Mouse (Mus musculus): ENCODE measurements around the gene Agps.
A peak's percentile ranks its signal among the peaks of the same experiment; 100 is the strongest.

The Agps gene

GRCm38 (mm10) chr2:75828931-75829610, 2.9 kb upstream of the Agps start:
- no peak for DNase-seq (ENCODE audit: low spot score)

DNA sequence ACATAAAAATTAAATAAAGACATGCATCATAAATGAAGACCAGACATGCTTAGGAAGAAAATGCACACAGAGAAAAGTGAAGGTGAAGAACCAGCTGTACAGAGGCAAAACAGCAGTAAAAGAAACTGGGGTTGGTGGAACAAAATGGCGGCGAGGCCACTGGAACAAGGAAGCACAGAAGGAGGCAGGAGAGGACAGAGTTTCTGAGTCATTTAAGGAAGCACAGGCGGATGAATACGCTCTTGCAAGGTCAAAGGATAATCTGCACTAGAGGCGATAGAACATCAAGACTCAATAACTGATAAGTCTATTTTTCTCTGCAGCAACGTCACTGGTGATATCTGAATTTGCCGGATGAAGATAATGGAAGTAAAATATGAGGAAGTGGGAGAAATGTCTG, 1.7 kb upstream of the Agps start:
- no peak for DNase-seq (ENCODE audit: low spot score)

DNA sequence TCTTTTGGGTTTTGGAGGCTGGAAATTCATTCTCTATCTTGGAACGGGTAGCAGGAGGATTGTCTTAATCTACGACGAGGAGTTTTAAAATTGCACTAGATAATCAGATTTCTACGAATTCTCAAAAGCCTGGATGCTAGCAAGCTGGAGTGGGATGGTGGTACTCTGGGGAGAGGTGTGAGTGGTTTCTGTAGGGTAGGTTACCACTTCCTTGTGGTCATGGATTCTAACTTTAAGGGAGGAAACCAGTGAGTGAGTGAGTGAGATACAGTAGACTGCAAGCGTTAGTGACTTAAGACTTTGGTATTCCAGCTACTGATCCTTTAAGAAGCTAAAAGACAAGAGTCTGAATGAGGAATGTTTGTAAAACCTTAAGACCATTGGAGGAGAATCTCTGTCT, 804 bp downstream of the Agps start:
- DNase-seq (ENCODE audit: low spot score), result no peak

DNA sequence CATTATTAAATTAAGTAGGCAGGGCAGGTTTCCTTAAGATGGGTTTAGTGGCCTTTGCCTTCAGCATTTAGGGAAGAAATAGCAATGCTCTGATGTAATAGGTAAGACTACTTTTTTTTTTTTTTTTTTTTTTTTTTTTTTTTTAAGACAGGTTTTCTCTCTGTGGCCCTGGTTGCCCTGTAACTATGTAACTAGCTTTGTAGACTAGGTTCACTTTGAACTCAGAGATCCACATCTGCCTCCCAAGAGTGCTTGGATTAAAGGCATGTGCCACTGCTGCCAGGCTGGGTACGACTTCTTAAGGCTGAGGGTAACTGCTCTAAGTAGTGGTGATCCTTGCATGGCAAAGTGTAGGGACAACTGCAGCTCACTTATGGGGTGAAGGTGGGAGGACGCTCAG, 2.5 kb downstream of the Agps start:
- DNase-seq (ENCODE audit: low spot score), result no peak

DNA sequence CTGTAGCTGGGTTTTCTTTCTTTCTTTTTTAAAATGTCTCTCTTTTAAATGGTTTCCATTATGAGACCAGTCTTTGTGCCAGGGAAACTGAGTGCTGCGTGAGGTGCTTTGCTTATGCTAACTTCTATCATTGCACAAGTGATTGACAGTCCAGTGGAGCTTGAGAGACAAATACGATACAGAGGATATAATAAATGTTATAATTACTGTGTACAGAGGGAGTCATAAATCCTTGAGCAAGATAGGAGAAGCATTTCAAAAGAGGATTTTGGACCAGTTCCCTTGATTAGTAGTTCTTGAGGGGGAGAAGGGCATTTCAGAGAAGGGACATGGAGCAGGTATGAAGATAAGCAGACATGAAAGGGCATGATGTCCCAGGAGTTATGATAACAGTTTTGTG, 10.3 kb downstream of the Agps start:
- no peak for DNase-seq (ENCODE audit: low spot score)

GRCm38 (mm10) chr2:75847708-75848107, 15.7 kb downstream of the Agps start:
- no peak for DNase-seq (ENCODE audit: low spot score)

DNA sequence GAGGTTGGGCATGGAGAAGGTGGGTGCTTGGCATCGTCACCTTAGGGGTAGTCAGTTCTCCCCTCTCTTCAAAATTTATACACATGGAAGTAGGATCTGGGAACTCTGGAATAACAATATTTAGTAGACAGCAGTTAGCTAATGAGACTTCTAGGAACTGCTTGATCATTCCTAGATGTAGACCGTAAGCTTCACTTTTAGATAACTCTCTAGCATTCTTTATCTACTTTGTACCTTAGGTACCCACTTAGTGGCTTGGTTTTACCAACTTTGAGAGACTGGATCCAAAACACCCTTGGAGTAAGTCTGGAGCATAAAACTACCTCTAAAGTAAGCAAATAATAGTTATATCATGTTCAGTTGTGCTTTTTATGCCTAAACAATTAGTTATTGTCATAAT, 20.5 kb downstream of the Agps start:
- no peak for DNase-seq (ENCODE audit: low spot score)

DNA sequence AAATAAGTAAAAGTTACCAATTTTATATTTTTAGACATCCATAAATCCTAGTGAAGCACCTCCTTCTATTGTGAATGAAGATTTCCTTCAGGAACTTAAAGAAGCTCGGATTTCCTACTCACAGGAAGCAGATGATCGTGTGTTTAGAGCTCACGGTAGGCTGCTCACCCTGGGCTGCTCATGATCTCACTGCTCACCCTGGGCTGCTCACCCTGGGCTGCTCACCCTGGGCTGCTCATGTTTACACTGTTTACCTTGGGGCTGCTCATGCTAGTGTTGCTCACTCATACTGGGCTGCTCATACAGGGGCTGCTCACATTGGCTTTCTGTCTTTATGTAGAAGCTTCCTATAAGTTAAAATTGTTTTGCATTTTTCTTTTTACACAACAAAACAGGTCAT, 22.2 kb downstream of the Agps start:
- no peak for DNase-seq (ENCODE audit: low spot score)

DNA sequence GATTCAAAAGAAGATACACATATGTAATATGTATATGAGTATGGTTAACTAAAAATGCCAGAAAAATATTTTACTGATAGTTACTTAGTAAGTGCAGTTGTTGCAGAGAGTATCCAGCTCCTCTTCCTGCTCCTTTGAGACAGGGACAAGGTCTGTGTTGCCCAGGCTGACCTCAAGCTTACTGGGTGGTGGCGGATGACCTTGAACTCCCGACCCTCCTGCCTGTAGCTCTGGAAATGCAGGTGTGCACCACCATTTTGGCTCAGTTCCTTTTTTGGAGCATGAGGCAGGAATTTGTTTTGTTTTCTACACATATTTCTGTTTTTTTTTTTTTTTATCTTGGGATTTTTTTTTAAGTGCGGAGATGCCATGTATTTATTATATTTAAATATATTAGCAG, 29.1 kb downstream of the Agps start:
- DNase-seq (ENCODE audit: low spot score), result no peak

DNA sequence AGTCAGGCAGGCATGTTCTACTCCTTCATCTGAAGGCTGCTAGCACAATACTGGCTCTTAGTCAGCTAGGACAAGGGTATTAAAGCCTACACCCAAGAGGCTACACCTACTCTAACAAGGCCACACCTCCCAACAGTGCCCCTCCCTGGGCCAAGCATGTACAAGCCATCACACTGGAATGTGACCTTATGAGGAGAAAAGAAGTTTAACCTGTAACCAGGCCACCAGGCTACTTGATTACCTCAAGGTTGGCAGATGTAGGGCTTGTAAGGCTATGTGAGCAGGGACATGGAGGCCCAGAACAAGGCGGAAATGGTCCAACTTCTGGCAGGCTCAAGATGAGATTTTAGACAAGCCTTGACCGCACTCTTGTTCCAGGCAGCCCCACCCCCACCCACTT, 37.6 kb downstream of the Agps start:
- no peak for DNase-seq (ENCODE audit: low spot score)

- no peak for DNase-seq (ENCODE audit: low spot score)
These were observed 42.1 kb downstream of the Agps start for GRCm38 (mm10) chr2:75874008-75874559.

GRCm38 (mm10) chr2:75879791-75880190, 47.8 kb downstream of the Agps start:
- peak; percentile 72 for DNase-seq (ENCODE audit: low spot score)

GRCm38 (mm10) chr2:75883543-75883942, 51.6 kb downstream of the Agps start:
- peak; percentile 89 for DNase-seq (ENCODE audit: low spot score)

DNA sequence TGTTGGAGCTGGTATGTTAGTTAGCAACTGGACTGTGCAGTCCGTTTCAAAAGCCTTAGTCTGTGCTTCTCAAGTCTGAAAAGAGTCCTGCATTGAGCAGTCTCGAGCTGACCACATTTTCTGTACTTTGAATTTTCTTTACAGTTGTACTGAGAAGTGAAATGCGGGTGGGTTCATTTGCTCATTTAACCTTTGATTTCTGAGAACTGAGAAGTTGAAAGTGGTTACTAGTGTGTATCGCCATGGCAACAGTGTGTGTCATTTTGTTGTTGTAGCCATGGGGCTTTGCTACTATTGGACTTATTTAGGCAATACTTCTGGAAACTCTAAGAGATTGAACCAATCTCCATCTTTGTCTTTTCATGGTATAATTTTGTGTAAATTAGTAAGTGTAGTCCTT, 60.0 kb downstream of the Agps start:
- DNase-seq (ENCODE audit: low spot score), result peak; percentile 55

- no peak for DNase-seq (ENCODE audit: low spot score)
These were observed 63.7 kb downstream of the Agps start for GRCm38 (mm10) chr2:75895711-75896110.

GRCm38 (mm10) chr2:75900281-75900680, 68.3 kb downstream of the Agps start:
- DNase-seq (ENCODE audit: low spot score), result no peak

DNA sequence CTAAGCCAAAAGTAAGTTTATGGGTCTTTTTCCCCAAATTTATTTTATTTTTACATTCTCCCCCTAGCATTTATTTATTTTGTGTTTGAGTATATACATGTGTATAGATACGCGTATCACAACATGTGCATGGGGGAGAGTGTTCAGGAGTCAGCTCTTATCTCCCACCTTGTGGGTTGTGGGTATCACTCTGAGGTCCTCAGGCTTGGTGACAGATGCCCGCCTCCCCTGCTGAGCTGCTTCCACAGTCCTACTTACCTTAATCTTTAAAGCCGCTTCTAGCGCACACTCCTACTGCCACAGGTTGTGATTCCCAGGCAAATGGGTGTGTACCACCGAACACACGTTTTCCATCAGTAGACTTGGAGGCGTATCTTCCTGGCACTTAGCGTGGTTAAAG, 69.9 kb downstream of the Agps start:
- DNase-seq (ENCODE audit: low spot score), result no peak

GRCm38 (mm10) chr2:75907142-75907541, 75.2 kb downstream of the Agps start:
- no peak for DNase-seq (ENCODE audit: low spot score)

DNA sequence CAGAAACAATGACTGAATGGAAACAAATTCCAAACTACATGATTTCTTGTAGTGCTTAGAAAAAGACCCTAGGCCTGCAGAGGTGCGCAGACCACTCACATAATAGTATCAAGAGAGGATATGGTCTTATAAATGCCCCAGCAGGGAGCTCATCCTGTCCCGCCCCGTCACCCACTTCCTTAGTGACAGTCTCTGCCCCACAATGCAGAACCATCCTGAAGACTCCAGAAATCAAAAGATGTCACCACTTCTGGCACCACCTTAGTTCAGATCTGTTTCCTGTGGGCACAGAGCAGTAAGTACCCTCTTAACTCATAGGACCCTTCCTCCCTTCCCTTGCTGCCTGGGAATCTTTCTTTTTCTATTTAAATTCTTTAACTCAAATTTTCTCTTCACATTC, 83.1 kb downstream of the Agps start:
- DNase-seq (ENCODE audit: low spot score), result no peak

DNA sequence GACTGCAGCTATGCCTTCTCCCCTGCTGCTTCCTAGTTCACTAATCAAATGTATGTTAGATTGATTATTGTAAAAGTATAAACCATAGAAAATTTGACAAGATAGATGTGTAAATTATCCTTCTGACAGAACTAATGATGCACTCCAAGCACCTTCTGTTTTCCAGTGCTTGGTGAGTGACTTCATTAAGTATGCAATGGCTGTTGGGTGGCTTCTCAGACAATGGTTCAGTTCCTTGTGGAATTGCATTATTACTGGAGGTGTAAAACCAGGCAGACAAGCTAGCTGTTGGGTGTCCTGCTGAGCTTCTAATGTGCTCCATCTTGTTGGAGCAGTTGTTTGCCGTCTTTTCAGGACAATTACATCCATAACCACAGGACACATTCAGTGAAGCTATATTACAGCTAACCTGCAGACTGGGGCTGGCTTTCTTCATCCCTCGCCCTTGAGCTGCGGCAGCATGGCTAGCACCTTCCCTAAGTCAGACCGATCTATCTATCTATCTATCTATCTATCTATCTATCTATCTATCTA, 91.9 kb downstream of the Agps start:
- DNase-seq (ENCODE audit: low spot score), result no peak

DNA sequence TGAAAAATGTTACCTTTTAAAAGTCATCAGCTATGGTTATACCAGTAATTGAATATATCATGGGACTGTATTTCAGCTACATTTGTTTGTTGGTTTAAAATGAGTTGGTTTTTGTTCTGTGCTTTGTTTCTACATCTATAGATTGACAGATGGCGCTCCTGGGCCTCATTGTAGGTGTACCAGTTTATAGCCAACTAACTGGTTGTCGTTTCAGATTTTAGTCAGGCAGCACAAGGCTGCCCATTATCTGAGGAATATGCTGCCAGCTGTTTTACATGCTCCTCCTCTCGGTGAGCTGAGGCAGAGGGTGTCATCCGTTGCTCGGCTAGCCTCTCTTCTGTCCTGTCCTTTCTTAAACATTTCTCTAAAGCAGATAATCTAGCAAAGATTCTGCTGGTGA, 94.1 kb downstream of the Agps start:
- DNase-seq (ENCODE audit: low spot score), result no peak

GRCm38 (mm10) chr2:75928011-75928410, 96.0 kb downstream of the Agps start:
- no peak for DNase-seq (ENCODE audit: low spot score)

DNA sequence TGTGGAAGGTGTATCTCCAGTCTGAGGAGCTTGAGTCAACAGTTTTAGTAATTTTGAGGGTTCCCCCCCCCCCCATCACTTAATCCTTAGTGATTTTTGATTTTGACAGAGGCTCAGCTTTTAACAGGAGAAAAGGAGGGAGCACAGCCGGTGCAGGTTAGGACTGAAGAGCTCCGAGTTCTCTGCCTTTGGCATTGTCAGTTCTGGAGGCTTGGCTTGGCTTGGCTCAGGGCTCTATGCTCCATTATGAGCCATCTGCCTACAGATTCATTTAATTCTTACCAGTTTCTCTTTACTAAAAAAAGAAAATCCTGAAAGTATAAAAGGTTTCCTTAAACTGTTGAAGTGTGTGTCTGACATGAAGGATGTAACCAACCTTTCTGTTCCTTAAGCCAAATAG, 97.2 kb downstream of the Agps start:
- no peak for DNase-seq (ENCODE audit: low spot score)

DNA sequence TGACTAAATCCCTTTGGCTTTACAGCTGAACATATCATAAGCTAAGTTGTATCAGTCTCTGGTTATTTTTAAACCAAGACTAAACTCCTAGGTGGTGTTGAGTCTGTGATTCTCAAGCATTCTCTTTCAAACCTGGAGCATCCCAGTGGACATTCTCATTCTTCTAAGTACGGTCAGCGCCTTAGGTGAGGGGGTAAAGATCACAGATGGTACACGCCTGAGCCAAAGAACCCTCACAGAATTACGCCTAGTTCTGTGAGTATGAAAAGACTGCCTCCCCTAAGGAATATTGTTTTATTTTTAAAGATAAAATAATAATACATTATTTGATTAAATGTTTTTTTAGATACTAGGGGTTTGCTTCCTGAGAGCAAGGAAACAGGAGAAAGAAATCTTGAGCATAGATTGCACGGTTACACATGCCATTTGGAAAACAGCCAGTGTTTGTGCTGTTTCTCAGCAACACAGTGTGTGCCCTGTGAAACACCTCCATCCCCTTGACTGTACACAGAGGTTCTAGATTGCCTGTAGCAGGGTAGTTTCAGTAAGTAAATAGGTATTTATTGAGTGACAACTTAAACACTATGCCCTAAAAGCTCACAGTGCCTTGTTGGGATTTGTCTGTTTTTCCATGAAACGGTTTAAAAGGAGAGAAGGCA, 97.9 kb downstream of the Agps start:
- no peak for DNase-seq (ENCODE audit: low spot score)
